Mouse (Mus musculus): ENCODE measurements around the gene Ctnnd1.
A peak's percentile ranks its signal among the peaks of the same experiment; 100 is the strongest.

Ctnnd1 gene

DNA sequence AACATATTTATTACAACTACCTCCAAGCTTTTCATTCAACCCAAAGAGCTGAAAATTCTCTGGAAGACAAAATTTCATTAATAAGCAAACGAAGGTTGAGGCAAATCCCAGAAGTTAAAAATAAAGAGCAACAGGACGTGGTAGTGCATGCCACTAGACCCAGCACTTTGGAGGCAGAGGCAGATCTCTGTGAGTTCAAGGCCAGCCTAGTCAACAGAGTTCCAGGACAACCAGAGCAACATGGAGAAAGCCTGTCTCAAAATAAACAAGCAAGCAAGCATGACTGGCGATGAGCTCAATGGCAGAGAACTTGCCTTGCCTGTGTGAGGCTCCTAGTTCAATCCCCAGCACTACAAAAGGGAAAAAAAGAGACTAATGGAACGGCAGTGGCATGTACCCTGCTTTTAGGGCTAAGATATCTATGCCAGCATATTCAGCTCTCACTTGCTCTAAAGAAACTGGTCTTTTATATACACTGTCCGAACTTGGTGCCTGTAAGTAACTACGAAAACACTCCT lies 3.5 kb downstream of the Ctnnd1 start:
- no peak for DNase-seq (ENCODE audit: low spot score in 2 of 2)

GRCm38 (mm10) chr2:84646138-84646537 lies 4.4 kb downstream of the Ctnnd1 start:
- no peak for DNase-seq (ENCODE audit: low spot score in 2 of 2)

- no peak for DNase-seq (ENCODE audit: low spot score in 2 of 2)
Measured at GRCm38 (mm10) chr2:84640833-84641232, 9.7 kb downstream of the Ctnnd1 start.

- DNase-seq (ENCODE audit: low spot score in 2 of 2), result no peak
Measured at GRCm38 (mm10) chr2:84638428-84639220, 11.9 kb downstream of the Ctnnd1 start.

- DNase-seq (ENCODE audit: low spot score in 2 of 2), result no peak
Measured at GRCm38 (mm10) chr2:84637452-84638165, 13.0 kb downstream of the Ctnnd1 start.

- no peak for DNase-seq (ENCODE audit: low spot score in 2 of 2)
Measured at GRCm38 (mm10) chr2:84636231-84636741, 14.3 kb downstream of the Ctnnd1 start.

DNA sequence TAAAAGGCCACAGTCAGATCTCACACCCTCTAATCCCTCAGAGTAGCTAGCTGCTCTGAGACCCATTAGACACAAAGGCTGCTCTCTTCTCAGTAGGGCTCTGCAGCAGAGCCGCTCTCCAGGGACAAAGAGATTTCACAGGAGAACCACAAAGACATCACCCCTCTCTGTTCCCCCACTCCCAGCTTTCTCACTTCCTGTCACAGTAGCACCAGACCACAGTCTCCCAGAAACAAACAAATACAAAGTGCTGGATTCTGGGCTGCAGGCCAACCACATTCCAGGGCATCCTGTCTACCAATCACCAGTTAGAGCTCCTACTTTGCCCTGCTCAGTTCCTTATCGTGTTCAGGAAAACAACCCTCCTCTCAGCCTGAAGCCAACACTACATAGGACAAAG lies 15.0 kb downstream of the Ctnnd1 start:
- peak; percentile 66 to 76 for DNase-seq (ENCODE audit: low spot score in 2 of 2)

DNA sequence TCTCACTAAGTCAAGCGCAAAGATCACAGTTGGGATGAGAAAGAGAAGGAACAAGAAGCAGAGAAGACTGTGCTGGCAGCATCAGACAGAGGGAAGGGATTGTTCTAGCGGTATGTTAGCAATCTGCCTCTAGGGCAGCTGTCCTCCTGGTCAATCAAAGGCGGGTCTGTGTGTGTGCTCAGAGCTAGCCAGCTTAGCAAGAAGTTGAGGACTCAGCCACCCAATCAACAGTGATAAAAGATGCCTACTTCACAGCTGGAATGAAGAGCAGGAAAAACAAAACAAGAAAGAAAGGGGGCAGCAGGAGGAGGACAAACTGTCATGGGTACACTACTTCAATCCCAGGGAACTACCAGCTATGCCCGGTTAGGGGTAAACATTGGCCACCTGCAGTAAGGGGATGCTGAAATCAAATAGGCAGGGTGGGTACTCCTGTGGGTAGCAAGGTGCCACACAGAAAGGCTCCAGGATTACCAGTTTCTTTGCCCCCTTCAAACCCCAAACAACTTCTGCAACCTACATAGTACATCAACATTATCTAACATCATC lies 15.6 kb downstream of the Ctnnd1 start:
- DNase-seq (ENCODE audit: low spot score in 2 of 2), result no peak

- no peak for DNase-seq (ENCODE audit: low spot score in 2 of 2)
Measured at GRCm38 (mm10) chr2:84634006-84634405, 16.6 kb downstream of the Ctnnd1 start.

GRCm38 (mm10) chr2:84632999-84633398 lies 17.6 kb downstream of the Ctnnd1 start:
- no peak for DNase-seq (ENCODE audit: low spot score in 2 of 2)

- DNase-seq (ENCODE audit: low spot score in 2 of 2), result no peak
Measured at GRCm38 (mm10) chr2:84632001-84632400, 18.6 kb downstream of the Ctnnd1 start.

DNA sequence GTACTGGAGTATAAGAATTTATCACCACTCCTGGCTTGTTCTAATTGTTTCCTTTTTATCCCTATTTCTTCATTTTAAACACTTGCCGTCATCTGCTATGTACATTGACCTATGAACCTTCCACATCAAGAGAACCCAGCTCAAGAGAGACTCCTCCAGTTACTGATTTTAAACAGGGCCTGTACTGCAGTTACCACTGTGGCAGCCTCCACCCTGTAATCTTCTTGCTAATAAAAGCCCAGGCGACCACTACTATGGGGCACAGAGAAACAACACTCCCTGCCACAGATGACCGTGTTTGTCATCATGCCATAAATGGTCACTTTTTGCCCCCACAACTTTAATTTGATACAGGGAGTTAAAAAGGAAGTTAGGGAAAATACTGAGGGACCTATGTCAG lies 23.5 kb downstream of the Ctnnd1 start:
- DNase-seq (ENCODE audit: low spot score in 2 of 2), result no peak

DNA sequence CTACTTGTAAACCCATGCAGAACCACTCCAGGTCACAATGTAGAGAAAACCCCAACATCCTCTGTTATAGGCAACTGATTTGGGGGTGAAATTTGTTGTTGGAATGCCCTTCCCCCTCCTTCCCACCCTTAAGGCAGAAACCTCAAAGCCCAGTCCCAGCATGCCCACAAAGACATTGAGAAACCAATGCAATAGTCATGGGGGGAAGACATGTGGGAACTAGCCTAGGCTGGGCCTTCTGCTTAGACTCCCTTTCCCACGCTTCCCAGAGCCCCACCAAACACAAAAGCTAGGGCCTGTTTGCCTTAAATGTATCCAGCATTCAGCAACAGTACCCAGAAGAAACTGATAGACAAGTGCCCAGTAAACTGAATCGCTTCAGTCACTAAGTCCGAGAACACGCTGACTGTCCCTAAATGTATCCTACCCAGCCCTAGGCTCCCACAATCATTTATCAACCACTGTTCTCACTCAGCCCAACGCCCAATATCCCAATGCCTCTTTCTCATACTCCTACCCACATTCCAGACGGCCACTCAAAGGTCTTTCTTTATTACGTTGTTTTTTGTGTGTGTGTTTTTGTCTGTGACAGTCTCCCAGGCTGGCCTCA lies 24.1 kb downstream of the Ctnnd1 start:
- DNase-seq (ENCODE audit: low spot score in 2 of 2), result no peak

- DNase-seq (ENCODE audit: low spot score in 2 of 2), result no peak
Measured at GRCm38 (mm10) chr2:84624201-84624600, 26.4 kb downstream of the Ctnnd1 start.

DNA sequence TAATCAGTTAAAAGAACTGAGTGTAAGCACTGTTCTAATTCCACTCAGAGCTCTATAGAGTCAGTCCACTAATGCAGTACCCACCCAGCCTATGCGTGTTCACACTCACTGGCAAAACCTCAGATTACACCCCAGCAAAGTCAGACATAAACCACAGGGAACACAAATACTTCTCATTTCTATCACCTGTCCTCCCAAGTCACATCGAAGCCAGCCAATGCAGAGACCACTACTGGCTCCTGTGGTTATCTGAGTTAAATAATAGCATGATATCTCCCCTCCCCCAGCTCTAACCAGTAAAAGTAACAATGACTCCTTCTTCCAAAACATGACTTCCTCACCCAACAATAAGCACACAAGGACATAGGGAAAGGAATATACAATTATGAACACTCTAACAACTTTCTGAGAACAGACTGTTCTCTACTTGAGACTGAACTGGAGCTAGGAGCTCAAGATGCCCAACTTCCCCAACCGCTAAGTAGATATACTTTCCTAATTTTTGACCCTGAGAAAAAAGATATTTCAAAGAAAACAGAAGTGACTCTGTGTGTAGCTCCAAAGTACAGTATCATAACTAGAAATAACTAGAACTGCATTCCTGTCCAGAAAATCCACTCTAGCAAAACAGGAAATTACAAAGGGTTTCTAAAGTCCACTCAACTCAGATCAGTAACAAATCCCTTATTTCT lies 27.0 kb downstream of the Ctnnd1 start:
- no peak for DNase-seq (ENCODE audit: low spot score in 2 of 2)

- DNase-seq (ENCODE audit: low spot score in 2 of 2), result no peak
Measured at GRCm38 (mm10) chr2:84622668-84623067, 27.9 kb downstream of the Ctnnd1 start.

GRCm38 (mm10) chr2:84619646-84620340 lies 30.8 kb downstream of the Ctnnd1 start:
- DNase-seq (ENCODE audit: low spot score in 2 of 2), result no peak

DNA sequence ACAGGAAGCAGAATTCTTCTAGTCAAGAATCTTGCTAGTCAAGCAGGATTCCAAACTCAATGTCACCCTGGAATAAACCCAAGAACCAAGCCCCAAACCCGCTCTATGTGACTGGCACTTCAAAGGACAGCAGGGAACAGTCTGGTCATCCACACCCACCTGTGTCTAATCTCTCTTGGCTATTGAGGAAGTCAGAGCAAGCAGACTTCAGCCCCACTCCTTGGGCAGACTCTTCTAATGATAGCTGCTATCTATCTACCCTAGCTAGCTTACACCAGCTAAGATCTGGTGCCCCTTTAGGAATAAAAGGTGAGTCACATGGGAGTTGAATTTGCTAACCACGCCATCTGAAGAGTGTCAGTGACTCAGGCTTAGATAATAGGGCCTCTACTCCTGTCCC lies 31.7 kb downstream of the Ctnnd1 start:
- no peak for DNase-seq (ENCODE audit: low spot score in 2 of 2)

DNA sequence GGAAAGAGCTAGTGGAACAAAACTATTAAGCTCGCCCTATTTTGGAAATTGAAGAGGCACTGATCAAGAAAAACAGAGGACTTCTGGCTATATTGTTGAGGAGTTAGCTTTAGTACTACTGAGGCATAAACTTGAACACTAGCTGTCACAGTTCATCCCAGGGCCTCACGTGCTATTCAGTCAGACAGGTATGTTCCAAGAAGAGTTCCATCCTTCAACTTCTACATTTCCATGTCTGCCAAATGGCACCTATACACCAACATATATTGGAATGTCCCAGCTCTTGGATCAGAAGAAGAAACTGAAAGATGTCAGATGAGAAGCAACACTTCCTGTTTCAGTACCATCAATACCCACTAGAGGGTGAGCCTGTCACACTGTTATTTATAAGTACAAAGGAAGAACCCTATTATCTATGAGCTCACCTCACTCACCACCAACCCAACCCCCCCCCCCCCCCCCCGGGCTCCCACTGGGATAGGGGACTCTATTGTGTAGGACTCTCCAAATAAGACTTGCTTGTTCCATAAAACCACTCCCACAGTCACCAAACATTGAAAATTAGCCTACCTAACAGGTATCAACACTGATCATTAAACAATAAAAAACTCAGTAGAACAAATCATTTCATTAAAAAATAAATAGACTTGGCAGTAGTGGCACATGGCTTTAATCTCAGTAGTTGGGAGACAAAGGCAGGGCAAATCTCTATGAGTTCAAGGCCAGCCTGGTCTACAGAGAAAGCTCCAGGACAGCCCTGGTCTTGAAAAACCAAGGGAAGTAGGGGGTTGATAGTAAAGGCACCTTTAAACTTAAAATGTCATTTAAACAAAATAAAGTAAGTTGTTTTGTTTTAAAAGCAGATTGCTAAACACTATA lies 32.7 kb downstream of the Ctnnd1 start:
- peak in 1 of 2 experiments; percentile 36 for DNase-seq (ENCODE audit: low spot score in 2 of 2)

GRCm38 (mm10) chr2:84612764-84613163 lies 37.8 kb downstream of the Ctnnd1 start:
- no peak for DNase-seq (ENCODE audit: low spot score in 2 of 2)

Data from frontal cortex, postnatal 36 days (tissue).